Mouse (Mus musculus) retina, embryonic 14.5 days (tissue): ENCODE data around the gene Zfp879.

ENCODE experiments used
- DNase-seq: peaks from one replicate; pipeline ENCODE4 v3.0.0-alpha.2; 2015; ENCODE audit warnings: low spot score

Zfp879 gene

GRCm38 (mm10) chr11:50841023-50841735 lies at the start of gene Zfp879:
Zfp879 (minus strand) TSS chr11:50841552.
- peak; percentile 96 for DNase-seq

- peak; percentile 96 for DNase-seq
Measured at GRCm38 (mm10) chr11:50887390-50888128, 46.2 kb upstream of the Zfp879 start, which contains the start of gene Zfp454. Zfp454 (minus strand) TSS chr11:50887651.

GRCm38 (mm10) chr11:50886933-50887293 lies 45.6 kb upstream of the Zfp879 start:
- no peak for DNase-seq

- DNase-seq: peak; percentile 2
Measured at GRCm38 (mm10) chr11:50886231-50886932, 45.0 kb upstream of the Zfp879 start.

- DNase-seq: no peak
Measured at GRCm38 (mm10) chr11:50883756-50884155, 42.4 kb upstream of the Zfp879 start.

- no peak for DNase-seq
Measured at GRCm38 (mm10) chr11:50878641-50879040, 37.3 kb upstream of the Zfp879 start.

GRCm38 (mm10) chr11:50850989-50851601 lies 9.7 kb upstream of the Zfp879 start:
- peak; percentile 45 for DNase-seq

- no peak for DNase-seq
Measured at GRCm38 (mm10) chr11:50850177-50850735, 8.9 kb upstream of the Zfp879 start, which contains the start of gene Grm6. Grm6 (plus strand) TSS chr11:50850685.

- DNase-seq: no peak
Measured at GRCm38 (mm10) chr11:50849310-50849709, 8.0 kb upstream of the Zfp879 start.

- DNase-seq: no peak
Measured at GRCm38 (mm10) chr11:50848520-50849137, 7.3 kb upstream of the Zfp879 start.

GRCm38 (mm10) chr11:50847047-50847446 lies 5.7 kb upstream of the Zfp879 start:
- peak; percentile 50 for DNase-seq

- no peak for DNase-seq
Measured at GRCm38 (mm10) chr11:50845951-50846350, 4.6 kb upstream of the Zfp879 start.

GRCm38 (mm10) chr11:50835727-50836126 lies 5.6 kb downstream of the Zfp879 start:
- no peak for DNase-seq

- peak; percentile 87 for DNase-seq
Measured at GRCm38 (mm10) chr11:50827010-50827953, 14.1 kb downstream of the Zfp879 start, which contains the start of gene Zfp354c. Zfp354c (minus strand) TSS chr11:50827724.

GRCm38 (mm10) chr11:50826214-50826613 lies 15.1 kb downstream of the Zfp879 start:
- no peak for DNase-seq

- DNase-seq: no peak
Measured at GRCm38 (mm10) chr11:50814233-50814632, 27.1 kb downstream of the Zfp879 start.

GRCm38 (mm10) chr11:50798836-50799235 lies 42.5 kb downstream of the Zfp879 start:
- no peak for DNase-seq

- DNase-seq: no peak
Measured at GRCm38 (mm10) chr11:50797674-50798073, 43.7 kb downstream of the Zfp879 start.
